Mouse (Mus musculus) midbrain, postnatal 0 days (tissue): ENCODE measurements around the gene Capza2. TPM values are rescaled to one million over a fixed set of nuclear protein-coding genes. Genes with fewer than 3 reads are reported as not detected.

ENCODE experiments used
- ATAC-seq: fragments of 200-750 bp; cut with Nextera tagmentation; 2 replicates; pipeline ENCODE4 v1.8.0; 2017; ENCODE audit warnings: moderate number of reproducible peaks, mild to moderate bottlenecking, moderate TSS enrichment, moderate library complexity; ENCODE audit not compliant: low FRiP score
- DNase-seq: peaks from one replicate; pipeline ENCODE4 v3.0.0-alpha.2; 2015; ENCODE audit warnings: low spot score
- H3K27ac ChIP-seq: fragments of 300-500 bp; sonication (generic); 2 replicates; pipeline ENCODE4 v1.5.1; 2014; ENCODE audit warnings: low read depth, mild to moderate bottlenecking, low read length, mixed read lengths
- H3K27me3 ChIP-seq: fragments of 300-500 bp; sonication (generic); 2 replicates; pipeline ENCODE4 v1.6.1; 2014; ENCODE audit warnings: low read length, control low read depth, mixed read lengths; ENCODE audit not compliant: insufficient read depth
- H3K36me3 ChIP-seq: fragments of 300-500 bp; sonication (generic); 2 replicates; pipeline ENCODE4 v1.6.1; 2014; ENCODE audit warnings: low read length, control low read depth, mixed read lengths; ENCODE audit not compliant: insufficient read depth
- H3K4me1 ChIP-seq: fragments of 300-500 bp; sonication (generic); 2 replicates; pipeline ENCODE4 v1.6.1; 2014; ENCODE audit warnings: mild to moderate bottlenecking, control low read depth, antibody characterized with exemption, low read length, mixed read lengths; ENCODE audit not compliant: insufficient read depth
- H3K4me2 ChIP-seq: fragments of 300-500 bp; sonication (generic); 2 replicates; pipeline ENCODE4 v1.6.1; 2014; ENCODE audit warnings: low read depth, mild to moderate bottlenecking, low read length, mixed read lengths; ENCODE audit not compliant: poor library complexity, severe bottlenecking
- H3K4me3 ChIP-seq: fragments of 300-500 bp; sonication (generic); 2 replicates; pipeline ENCODE4 v1.5.1; 2014; ENCODE audit warnings: low read depth, mild to moderate bottlenecking, low read length, moderate library complexity
- H3K9ac ChIP-seq: fragments of 300-500 bp; sonication (generic); replicated peaks from 2 replicates; pipeline ENCODE4 v1.6.1; 2014; ENCODE audit warnings: mild to moderate bottlenecking, low read length, moderate library complexity, mixed read lengths; ENCODE audit not compliant: poor library complexity, severe bottlenecking
- H3K9me3 ChIP-seq: fragments of 300-500 bp; sonication (generic); 2 replicates; pipeline ENCODE4 v1.6.1; 2016; ENCODE audit warnings: low read length, control low read depth
- CTCF ChIP-seq: IDR thresholded peaks from 2 replicates; pipeline ENCODE4 v1.5.1; 2016; ENCODE audit warnings: antibody characterized with exemption, mild to moderate bottlenecking
- WGBS: fragments of 180-500 bp; shearing (Covaris S2); extraction: QIAGEN DNeasy Blood & Tissue Kit; methylation state at CpG from one replicate; pipeline ENCODE4 v1.1.7; 2014; 5-methylcytosine and 5-hydroxymethylcytosine counted together
- polyA plus RNA-seq: library from polyadenylated mRNA; unstranded; fragments of >200 nt; fragmentation: Nextera tagmentation; extraction: Ambion mirVana; gene quantifications from 2 replicates; pipeline ENCODE4 v1.2.1, GENCODE M21; 2015
- total RNA-seq: library from RNA; depleted of rRNA; stranded (reverse); fragments of >200 nt; gene quantifications from 2 replicates; pipeline ENCODE4 v1.2.3, GENCODE M21; 2014

Capza2 gene
- total and polyA plus RNA-seq, 2 experiments from 2014 or later = 136 to 233 TPM

DNA sequence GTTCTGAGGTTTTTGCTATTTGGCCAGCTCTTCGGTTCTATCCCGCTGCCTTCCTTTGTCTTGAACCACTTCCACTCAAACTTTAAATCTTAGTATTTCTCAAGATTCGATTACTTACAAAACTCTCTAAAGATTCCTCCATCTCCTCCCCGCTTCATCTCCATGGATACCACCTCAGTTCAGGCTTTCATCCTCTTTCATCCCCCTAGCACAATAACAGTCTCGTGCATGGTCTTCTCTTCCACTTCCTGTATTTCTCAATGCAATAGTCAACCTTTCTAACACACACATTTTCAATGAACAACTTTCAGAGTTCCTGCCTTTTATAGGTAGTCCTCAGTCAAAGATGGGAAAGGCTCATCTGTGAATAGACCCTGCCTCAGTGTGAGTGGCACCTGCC is 36.7 kb upstream of the Capza2 start:
- ATAC-seq (no peak), DNase-seq (no peak)
- no peak overlapping the region for H3K27ac ChIP-seq
- H3K9me3 ChIP-seq = no peaks in the 10 kb centered on the region
- no peaks in the 10 kb centered on the region for H3K36me3 ChIP-seq
- H3K4me3 ChIP-seq = no peak overlapping the region
- no peak overlapping the region for H3K9ac ChIP-seq
- TF ChIP-seq CTCF = no peak
- WGBS = 64% methylated on average over 5 of the region's 5 CpGs
- H3K4me2 ChIP-seq = no peak overlapping the region
- H3K4me1 ChIP-seq = no peaks in the 10 kb centered on the region
- H3K27me3 ChIP-seq = no peaks in the 10 kb centered on the region

DNA sequence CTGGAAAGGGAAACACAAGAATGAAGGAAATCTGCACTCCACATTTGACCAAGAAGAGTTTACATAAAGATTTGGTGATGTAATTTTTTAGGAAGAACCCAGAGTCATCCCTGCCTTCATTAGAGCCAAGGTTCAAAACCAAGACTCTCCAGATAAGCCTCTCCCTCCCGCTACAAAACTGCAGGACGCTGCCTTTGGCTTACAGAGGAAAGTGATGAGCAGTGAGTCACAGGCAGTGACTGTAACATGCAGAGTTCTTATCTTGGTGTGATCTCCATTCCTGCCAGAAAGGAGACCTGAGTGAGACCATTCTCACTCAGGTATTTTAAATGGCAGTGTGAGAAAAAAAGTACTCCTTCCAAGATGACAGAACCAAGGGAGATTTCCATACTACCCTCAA is 34.5 kb upstream of the Capza2 start:
- no peaks in the 10 kb centered on the region for H3K27me3 ChIP-seq
- DNase-seq = no peak
- no peak overlapping the region for H3K4me3 ChIP-seq
- no peak for TF ChIP-seq CTCF
- no peak for ATAC-seq
- H3K4me2 ChIP-seq = no peak overlapping the region
- no peak overlapping the region for H3K27ac ChIP-seq
- H3K9me3 ChIP-seq = no peaks in the 10 kb centered on the region
- H3K9ac ChIP-seq = no peak overlapping the region
- no peaks in the 10 kb centered on the region for H3K36me3 ChIP-seq
- H3K4me1 ChIP-seq = no peaks in the 10 kb centered on the region
- WGBS = 66% methylated on average over 2 of the region's 2 CpGs

DNA sequence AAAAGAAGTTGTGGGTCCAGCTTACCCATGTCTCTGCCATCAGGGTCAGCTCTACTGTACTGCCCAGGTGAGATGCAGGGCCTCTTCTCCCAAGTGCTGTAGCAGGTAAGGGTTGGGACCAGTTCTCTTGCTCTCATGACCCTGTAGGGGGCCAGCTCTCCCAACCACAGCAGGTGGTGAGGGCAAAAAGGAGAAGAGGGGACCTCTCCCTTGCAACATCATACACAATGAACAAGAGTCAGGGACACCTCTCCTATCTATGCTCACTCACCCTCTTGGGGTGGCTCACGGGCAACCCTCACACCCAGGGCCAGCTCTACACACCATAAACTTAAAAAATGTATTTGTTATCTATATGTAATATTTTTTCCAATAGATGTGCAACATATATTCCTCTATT is 29.1 kb upstream of the Capza2 start:
- no peaks in the 10 kb centered on the region for H3K27me3 ChIP-seq
- ATAC-seq (no peak), DNase-seq (no peak)
- H3K36me3 ChIP-seq = no peaks in the 10 kb centered on the region
- H3K9ac ChIP-seq = no peak overlapping the region
- no peak overlapping the region for H3K27ac ChIP-seq
- H3K4me3 ChIP-seq = no peak overlapping the region
- 88% methylated on average over 1 of the region's 1 CpGs for WGBS
- no peaks in the 10 kb centered on the region for H3K9me3 ChIP-seq
- no peaks in the 10 kb centered on the region for H3K4me1 ChIP-seq
- TF ChIP-seq CTCF = no peak
- no peak overlapping the region for H3K4me2 ChIP-seq

DNA sequence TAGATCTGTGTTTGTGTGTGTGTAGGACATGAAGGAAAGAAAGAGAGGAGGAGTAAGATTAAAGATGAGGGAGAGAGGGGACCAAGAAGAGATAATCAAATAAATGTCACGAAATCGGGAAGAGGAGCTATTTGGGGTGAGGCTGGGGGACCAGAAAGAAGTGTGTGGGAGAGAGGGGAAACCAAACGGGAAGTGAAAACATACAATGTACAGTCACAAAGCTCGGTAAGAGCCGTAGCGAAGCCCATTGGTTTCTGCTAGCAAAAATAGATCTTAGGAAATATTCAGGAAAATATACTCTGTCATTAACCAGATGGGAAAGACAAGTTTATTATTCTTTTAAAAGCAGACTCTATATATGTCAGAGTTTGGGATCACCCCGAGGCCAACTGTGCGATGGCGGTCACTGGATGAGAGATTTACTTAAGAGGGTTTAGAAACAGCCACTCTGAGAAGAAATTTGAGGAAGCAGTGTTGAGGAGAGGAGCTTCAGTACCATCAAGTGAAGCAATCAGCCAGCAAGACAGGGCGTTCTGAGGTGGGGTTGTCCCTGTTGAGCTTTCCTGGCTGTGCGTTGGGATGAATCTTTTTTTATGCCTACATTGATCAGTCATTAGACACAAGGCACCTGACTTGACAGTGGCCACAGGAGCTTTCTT is 24.6 kb upstream of the Capza2 start:
- H3K27ac ChIP-seq = no peak overlapping the region
- no peak overlapping the region for H3K9ac ChIP-seq
- H3K9me3 ChIP-seq = no peaks in the 10 kb centered on the region
- H3K4me2 ChIP-seq = no peak overlapping the region
- ATAC-seq = no peak
- H3K4me3 ChIP-seq = no peak overlapping the region
- no peak for DNase-seq
- H3K27me3 ChIP-seq = no peaks in the 10 kb centered on the region
- H3K36me3 ChIP-seq = no peaks in the 10 kb centered on the region
- no peaks in the 10 kb centered on the region for H3K4me1 ChIP-seq
- WGBS = 88% methylated on average over 11 of the region's 11 CpGs
- TF ChIP-seq CTCF = no peak

DNA sequence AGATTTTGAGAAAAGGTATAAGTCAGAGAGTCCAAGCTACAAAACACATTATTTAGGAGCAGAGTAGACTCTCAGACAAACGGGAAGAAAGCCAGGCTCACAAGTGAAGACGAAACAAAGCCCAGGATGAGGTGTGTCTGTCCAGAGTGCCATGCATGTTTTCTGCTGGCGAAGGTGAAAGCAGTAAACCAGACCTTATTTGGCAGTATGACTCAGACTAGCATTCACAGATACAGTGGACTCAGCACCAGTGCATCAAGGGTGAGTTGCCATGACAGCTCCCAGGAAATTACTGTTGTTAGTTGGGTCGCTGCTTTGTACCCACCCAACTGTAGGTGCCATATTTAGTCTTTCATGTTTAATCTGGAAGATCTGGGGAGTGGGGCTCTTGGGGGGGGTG is 23.4 kb upstream of the Capza2 start:
- Histone ChIP-seq H3K4me1 (no peaks in the 10 kb centered on the region), H3K36me3 (no peaks in the 10 kb centered on the region), H3K4me2 (no peak overlapping the region), H3K9me3 (no peaks in the 10 kb centered on the region), H3K9ac (no peak overlapping the region), H3K27ac (no peak overlapping the region), H3K27me3 (no peaks in the 10 kb centered on the region), H3K4me3 (no peak overlapping the region)
- TF ChIP-seq CTCF = no peak
- ATAC-seq (no peak), DNase-seq (no peak)
- 95% methylated on average over 4 of the region's 4 CpGs for WGBS

DNA sequence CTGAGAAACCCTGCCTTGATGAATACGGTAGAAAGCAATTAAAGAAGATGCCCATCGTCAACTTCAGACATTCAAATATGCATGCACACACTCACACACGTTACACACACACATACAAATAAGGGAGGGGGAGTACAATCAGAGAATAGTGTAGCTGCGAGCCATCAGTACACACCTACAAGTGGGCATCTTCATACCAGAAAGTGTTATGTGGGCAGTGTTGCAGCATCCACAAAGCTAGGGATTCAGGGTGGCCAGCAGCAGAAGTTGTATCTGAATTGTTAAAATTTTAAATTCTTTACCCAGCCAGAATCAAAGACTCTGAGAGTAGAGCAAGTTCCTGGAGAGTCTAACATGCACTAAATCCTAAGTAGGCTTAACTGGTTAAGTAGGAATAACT is 15.2 kb upstream of the Capza2 start:
- H3K4me3 ChIP-seq = no peak overlapping the region
- DNase-seq (no peak), ATAC-seq (no peak)
- H3K4me2 ChIP-seq = no peak overlapping the region
- 88% methylated on average over 4 of the region's 4 CpGs for WGBS
- no peak for TF ChIP-seq CTCF
- H3K4me1 ChIP-seq = no peaks in the 10 kb centered on the region
- no peak overlapping the region for H3K9ac ChIP-seq
- no peaks in the 10 kb centered on the region for H3K27me3 ChIP-seq
- H3K9me3 ChIP-seq = no peaks in the 10 kb centered on the region
- no peak overlapping the region for H3K27ac ChIP-seq
- H3K36me3 ChIP-seq = no peaks in the 10 kb centered on the region
